Mouse (Mus musculus): ENCODE data around the gene Zfr. TPM values are rescaled to one million over a fixed set of nuclear protein-coding genes. Genes with fewer than 3 reads are reported as not detected.
"Not testable (repeated sequence)": the region's sequence is repeated elsewhere in the genome, so short reads cannot be mapped to it uniquely, and the experiment has no call there.

The Zfr gene
- total RNA-seq, 2 experiments from 2014 or later, result 354 to 376 TPM

DNA sequence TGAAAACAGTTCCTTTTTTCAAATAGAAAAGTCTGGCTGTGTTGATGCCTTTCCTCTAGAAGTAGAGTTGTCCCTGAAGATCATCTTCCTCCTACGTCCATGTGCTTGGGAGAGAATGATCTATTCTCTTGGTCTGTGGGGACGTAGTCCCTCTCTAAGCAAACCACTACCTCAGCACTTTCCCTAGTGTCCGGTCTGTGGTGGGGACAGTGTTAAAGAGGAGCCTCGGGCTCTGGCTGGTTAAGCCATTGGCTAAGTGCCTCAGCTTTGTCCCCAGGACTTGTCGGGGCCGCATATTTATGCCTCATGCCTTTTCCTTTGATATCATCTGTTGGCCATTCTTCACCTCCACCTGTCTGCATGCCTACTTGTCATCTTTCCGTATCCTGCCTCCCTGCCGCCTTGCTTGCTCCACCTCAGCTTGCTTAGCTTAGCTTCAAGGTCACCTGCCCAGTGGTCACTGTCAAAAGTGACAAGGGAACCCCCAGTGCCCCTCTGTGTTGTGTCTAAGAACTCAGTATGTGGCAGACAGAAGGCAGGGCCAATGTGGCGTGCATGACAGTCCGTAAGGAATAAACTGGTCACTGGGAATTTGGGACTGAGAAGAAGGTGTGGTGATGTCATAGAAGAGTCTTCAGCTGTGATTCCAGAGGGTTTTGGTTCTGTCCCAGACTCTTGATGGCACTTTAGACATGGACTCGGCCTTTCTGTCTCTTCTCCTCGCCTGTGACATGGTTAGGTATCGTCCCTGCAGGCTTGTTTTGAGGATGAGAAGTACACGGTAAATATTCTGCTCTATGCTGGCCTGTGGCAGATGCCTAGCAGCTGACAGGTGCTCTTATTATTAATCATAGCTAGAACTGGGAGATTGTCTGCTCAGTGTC is 97.1 kb downstream of the Zfr start:
- DNase-seq (ENCODE audit: low spot score in 2 of 2), result no peak

DNA sequence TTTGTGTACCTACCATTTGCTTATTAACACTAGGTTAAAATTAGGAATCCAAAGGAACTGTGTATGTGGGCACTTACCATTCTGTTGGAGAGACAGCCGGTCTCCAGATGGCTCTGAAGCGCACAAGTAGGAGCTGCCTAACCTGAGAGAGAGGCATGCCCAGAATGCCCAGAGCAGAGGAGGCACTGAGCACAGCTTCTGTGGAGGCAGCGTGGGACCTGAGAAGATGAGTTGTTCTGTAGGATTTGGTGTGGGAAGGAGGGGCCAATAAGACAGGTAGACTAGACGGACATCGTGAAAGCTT is 97.7 kb downstream of the Zfr start:
- peak; percentile 82 to 92 for DNase-seq (ENCODE audit: low spot score in 2 of 2)

DNA sequence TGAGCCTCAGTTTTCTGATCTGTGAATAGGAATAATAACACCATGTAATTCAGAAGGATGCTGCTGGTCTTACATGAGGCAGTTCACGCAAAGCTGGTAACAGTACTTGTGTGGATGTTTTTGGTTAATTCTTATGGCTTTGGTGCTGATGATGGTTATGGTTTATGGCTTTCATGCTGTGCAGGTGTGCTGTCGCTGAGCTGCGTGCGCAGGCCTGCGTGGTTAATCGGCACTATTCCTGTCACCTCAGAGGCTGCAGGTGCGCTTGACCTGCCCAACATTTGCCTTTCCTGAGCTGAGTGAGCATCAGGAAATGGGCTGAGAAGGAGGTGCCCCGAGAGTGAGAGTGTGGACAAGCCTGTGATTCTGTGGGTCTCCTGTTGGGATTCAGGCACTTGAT is 98.5 kb downstream of the Zfr start:
- DNase-seq (ENCODE audit: low spot score in 2 of 2), result no peak

GRCm38 (mm10) chr15:12216798-12217197 is 99.2 kb downstream of the Zfr start:
- DNase-seq (ENCODE audit: low spot score in 2 of 2), result no peak

- DNase-seq (ENCODE audit: low spot score in 2 of 2), result not testable (repeated sequence)
Observed at GRCm38 (mm10) chr15:12217332-12217731, 99.7 kb downstream of the Zfr start.

GRCm38 (mm10) chr15:12217849-12218248 is 100.2 kb downstream of the Zfr start:
- DNase-seq (ENCODE audit: low spot score in 2 of 2), result no peak

GRCm38 (mm10) chr15:12218583-12219382 is 101.2 kb downstream of the Zfr start:
- DNase-seq (ENCODE audit: low spot score in 2 of 2), result no peak

GRCm38 (mm10) chr15:12221131-12221530 is 103.5 kb downstream of the Zfr start:
- DNase-seq (ENCODE audit: low spot score in 2 of 2), result no peak

GRCm38 (mm10) chr15:12222564-12223302 is 105.1 kb downstream of the Zfr start:
- DNase-seq (ENCODE audit: low spot score in 2 of 2), result no peak

DNA sequence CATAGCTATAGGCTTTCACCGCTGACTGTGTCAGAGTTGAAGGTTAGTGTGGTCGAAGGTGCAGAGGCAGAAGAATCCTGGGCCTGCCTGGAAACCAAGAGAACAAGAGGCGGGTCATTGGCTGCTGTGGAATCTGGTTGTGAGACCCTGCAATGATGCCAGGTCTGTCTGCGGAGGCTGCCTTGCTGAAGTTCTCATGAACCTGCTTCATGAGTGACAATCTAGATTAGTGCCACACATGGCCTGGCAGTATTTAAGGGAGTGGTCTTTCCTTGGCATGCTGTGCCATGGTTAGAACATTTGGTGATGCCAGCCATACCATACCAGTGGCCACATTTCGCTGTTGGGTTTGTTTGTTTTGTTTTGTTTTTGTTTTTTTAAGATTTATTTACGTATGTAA is 105.8 kb downstream of the Zfr start:
- no peak for DNase-seq (ENCODE audit: low spot score in 2 of 2)

GRCm38 (mm10) chr15:12224239-12224638 is 106.6 kb downstream of the Zfr start:
- no peak for DNase-seq (ENCODE audit: low spot score in 2 of 2)

GRCm38 (mm10) chr15:12225062-12225461 is 107.4 kb downstream of the Zfr start:
- no peak for DNase-seq (ENCODE audit: low spot score in 2 of 2)

GRCm38 (mm10) chr15:12226908-12227307 is 109.3 kb downstream of the Zfr start:
- DNase-seq (ENCODE audit: low spot score in 2 of 2), result no peak

- no peak for DNase-seq (ENCODE audit: low spot score in 2 of 2)
Observed at GRCm38 (mm10) chr15:12227355-12227754, 109.7 kb downstream of the Zfr start.

DNA sequence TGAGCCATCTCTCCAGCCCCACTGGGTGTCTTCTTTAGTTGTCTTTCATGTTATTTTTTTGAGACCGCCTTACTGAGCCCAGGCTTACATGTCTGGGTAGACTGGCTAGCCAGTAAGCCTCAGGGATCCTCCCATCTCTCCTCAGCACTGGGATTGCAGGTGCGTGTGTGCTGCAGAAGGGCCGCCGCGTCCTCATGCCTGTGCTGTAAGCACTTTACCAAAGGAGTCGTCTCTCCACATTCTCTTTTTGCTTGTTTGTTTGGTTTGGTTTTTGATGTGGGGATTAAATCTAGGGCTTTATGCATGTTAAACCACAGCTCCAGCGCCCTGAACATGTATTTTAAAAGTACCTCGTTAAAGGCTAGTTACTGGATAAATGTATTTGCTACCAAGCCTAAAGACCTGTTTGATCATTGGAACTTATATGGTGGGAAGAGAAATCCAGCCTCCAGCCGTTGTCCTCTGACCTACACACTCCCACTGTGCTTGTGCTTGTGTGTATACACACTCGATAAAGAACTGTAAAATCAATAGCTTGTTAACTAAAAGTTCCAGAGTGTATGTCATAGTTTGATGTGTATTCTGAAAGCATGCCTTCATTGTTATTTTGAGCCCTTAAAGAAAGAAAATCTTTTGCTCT is 112.1 kb downstream of the Zfr start:
- DNase-seq (ENCODE audit: low spot score in 2 of 2), result no peak

GRCm38 (mm10) chr15:12230243-12230935 is 112.8 kb downstream of the Zfr start:
- DNase-seq (ENCODE audit: low spot score in 2 of 2), result no peak

DNA sequence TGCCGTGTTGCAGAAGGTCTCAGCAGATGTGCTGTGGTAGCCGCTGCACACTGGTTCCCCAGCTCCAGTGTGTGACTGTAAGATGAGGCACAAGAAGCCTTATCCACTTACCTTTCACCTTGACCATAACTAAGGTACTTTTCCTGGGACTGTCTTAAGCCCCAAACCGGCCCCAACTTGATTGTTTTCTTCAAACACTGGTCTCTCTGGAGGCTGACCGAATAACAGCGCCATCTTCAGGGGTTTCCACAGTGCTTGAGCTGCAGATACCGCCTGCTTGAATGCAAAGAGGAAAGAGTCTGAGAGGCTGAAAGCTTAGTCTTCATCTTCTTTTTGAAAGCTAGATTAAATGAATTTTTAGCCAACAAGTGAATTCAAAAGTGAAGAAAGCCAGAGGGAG is 113.8 kb downstream of the Zfr start:
- DNase-seq (ENCODE audit: low spot score in 2 of 2), result no peak

DNA sequence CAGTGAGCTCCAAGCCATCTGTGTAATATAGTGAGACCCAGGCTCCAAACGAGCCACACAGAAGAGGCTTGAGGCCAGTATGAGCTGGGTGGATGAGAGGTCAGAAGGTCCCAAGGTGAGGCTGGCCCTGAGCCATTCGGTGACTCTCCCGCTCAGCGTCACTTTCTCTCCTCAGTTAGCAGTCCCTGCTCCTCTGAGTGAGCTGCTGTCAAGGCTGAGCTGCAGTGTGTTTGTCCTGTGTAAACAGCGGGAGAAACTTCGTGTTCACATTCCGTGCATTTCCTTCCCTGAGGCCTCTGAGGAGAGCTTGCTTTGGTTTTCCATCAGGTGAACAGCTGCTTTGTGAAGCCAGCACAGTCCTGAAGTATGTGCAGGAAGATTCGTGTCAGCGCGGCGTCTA is 114.8 kb downstream of the Zfr start:
- no peak for DNase-seq (ENCODE audit: low spot score in 2 of 2)

DNA sequence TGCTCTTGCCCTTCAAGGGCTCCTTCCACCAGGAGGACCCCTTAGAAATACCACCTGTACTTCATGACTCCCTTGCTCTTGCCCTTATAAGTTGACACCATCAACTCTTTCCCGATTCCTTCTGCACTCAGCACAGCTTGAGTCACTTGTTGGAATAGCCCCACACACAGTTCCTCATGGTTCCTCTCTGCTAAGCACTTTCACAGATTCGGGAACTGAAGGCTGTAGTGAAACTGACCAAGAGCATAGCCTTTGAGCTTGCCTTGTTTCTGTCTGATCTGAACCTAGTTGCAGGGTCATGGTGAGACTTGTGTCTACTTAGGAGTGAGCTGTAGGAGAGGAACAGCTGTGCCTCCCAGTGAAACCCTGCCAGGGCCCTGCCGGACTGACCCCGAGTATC is 115.4 kb downstream of the Zfr start:
- DNase-seq (ENCODE audit: low spot score in 2 of 2), result no peak
